Mouse (Mus musculus): ENCODE results near the gene Slc10a1. TPM values are rescaled to one million over a fixed set of nuclear protein-coding genes. Genes with fewer than 3 reads are reported as not detected.
"Not testable (repeated sequence)": the region's sequence is repeated elsewhere in the genome, so short reads cannot be mapped to it uniquely, and the experiment has no call there.

Gene Slc10a1
- total RNA-seq, 4 experiments from 2014 or later = not detected

DNA sequence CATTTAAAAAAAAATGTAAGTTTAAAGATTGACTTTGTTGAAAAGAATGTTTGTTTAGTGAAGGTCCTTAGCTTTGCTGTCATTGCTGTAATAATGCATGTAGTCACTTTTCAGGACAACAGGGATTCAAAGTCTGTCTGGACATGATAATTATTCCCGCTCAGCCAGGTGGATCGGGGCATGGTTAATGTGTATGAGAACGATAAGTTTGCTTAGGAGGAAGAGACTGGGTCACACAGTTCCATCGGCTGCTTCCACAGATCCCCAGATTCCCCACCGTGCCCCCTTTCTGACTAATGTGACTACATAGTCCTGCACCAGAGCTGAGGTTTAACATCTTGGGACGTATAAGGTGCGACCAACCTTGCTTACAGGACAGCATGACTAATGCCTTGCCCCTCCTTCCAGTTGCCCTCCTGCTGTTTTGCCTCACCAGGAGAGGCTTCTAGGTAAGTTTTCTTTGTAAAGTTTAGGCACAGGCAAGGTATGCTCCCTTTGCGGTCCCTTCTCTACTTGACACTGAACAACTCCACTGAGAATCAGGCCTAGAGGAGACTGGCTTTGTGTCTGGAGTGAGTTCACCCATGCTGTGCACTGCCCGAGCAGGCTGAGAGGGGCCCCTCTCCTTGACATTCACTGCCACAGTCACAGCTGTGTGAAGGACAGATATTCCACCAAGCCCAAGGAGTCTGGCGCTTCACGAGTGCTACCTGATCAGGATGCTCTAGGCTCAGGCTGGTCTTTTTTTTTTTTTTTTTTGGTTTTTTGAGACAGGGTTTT, 2.3 kb downstream of the Slc10a1 start:
- no peak for DNase-seq (ENCODE audit: low spot score in 2 of 2)

DNA sequence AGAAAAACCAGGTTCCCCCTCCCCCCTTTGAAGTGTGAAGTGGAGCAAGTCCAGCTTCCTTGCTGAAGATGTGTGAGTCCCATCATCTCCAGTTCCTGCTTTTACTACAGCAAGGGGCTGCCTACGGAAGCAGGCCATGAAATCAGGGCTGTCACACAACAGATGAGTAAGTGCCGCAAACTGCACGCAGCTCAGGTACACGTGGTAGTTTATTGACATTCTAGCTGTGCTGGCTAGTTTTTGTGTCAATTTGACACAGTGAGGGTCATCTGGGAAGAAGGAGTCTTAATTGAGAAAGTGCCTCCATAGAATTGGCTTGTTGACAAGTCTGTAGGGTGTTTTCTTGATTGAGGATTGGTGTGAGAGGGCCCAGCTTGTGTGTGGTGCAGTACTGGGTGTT, 5.9 kb downstream of the Slc10a1 start:
- DNase-seq (ENCODE audit: low spot score in 2 of 2) = no peak

DNA sequence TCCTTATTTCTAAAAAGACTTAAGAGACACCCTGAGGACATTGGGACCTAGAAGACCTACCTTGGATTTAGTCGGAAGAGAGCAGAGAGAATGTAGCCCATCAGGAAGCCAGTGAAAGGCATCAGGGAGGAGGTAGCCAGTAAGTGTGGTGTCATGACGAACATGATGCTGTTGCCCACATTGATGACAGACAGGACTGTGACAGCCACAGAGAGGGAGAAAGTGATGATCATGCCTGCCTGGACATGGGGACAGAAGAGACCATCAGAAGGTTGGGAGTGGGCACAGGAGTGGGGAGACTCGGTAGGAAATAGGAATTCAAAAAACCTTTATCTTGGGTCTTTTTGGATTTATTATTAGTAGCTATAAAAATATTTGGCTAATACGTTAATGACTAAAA, 10.5 kb downstream of the Slc10a1 start:
- DNase-seq (ENCODE audit: low spot score in 2 of 2) = no peak

DNA sequence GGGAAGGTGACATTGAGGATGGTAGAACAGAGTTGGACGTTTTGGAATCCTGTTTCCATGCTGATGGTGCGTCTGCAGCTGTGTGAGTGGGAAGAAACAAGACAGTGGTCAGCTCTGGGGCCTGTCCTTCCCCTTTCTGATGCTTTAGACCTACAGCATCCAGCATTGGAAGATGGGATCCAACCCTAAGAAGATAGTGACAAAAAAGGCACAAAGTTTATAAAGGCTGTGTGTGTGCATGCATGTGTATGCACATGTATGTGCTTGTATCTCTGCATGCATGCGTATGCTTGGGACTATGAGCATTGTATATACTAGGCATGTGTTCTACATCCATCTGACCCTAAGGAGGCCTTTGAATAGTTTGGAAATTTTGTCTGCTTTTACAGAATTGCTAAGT, 12.5 kb downstream of the Slc10a1 start:
- no peak for DNase-seq (ENCODE audit: low spot score in 2 of 2)

DNA sequence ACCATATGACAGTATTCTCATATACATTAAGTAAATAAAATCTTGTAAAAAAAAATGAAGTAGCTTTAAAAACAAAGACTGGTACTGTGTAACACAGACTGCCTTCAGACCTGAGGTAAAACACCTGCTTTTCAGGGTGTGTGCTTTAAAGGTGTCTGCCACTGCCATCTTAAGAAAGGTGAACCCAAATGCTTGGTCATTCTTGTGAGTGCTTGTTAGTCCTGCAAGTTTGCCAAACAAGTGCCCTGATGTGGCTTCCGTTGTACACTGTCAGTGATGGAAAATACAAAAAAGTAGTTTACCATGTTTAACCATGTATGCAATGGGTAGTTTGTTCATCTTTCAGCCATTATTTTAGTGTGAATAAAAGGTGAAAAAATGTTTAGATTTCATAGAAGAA, 16.0 kb downstream of the Slc10a1 start:
- no peak for DNase-seq (ENCODE audit: low spot score in 2 of 2)

DNA sequence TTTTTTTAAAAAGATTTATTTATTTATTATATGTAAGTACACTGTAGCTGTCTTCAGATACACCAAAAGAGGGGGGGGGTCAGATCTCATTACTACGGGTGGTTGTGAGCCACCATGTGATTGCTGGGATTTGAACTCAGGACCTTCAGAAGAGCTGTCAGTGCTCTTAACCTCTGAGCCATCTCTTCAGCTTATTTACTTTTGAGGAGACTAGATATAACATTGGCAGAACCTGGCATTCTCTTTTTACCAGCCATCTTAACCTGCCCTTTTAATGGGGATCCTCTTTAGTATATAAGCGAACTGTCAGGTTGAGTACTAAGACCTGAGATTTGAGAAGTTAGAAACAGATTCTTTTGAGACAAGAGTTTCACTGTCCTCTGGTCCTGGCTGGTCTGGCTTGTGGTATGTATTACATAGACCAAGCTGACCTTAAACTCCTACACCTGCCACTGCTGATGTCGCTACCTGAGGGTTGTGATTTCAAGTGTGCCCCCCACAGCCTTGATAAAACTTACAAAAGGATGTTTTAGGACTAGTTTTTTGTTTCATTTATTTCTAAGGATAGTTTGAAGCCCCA, 16.8 kb downstream of the Slc10a1 start:
- no peak for DNase-seq (ENCODE audit: low spot score in 2 of 2)

DNA sequence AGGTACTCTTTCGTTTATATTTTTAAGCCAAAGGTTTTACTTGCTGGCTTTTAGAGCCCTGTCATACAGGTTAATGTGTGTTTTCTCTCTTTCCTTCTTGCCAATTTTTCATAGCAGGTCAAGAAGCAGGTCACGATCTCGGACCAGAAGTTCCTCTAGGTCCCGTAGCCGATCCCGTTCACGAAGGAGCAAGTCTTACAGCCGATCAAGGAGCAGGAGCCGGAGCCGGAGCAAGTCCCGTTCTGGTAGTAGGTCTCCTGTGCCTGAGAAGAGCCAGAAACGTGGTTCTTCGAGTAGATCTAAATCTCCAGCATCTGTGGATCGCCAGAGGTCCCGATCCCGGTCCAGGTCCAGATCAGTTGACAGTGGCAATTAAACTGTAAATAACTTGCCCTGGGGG, 18.9 kb downstream of the Slc10a1 start:
- DNase-seq (ENCODE audit: low spot score in 2 of 2) = not testable (repeated sequence)

DNA sequence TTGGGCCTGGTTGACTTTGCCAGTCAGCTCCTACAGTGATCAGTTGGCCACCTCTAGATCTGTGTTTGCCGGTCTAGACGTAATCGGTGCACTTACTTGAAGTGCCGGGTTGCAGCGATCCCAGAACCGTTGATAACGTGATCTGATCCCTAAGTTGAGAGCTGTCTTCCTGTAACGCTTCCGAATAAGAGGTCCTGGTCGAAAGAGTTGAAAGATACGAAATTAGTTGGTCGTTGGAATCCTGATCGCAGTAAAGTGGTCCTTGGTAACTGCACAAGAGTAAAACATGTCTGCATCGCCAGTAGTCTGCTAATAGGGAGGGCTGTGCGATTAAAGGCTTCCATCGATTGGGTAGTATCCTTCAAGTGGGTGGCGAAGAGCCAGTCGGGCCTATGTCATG, 20.3 kb downstream of the Slc10a1 start:
- DNase-seq (ENCODE audit: low spot score in 2 of 2) = no peak

DNA sequence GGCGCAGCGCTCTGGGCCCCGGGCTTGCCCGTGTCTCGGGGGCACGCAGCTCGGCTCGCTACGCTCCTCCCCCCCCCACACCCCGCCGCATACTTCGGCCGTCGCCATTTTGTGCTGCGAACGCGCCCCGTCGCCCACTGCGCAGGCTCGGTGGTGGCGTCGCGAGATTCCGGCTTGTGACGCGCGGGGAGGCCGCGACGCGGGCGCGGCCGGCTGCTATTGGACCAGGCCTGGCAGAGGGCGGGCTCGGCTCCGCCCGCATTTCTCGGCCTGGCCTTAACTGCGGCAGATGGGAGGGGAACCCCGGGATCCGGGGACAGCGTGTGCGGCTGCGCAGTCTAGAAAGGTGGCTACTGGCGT, 22.5 kb downstream of the Slc10a1 start:
- peak; percentile 90 to 94 for DNase-seq (ENCODE audit: low spot score in 2 of 2)

DNA sequence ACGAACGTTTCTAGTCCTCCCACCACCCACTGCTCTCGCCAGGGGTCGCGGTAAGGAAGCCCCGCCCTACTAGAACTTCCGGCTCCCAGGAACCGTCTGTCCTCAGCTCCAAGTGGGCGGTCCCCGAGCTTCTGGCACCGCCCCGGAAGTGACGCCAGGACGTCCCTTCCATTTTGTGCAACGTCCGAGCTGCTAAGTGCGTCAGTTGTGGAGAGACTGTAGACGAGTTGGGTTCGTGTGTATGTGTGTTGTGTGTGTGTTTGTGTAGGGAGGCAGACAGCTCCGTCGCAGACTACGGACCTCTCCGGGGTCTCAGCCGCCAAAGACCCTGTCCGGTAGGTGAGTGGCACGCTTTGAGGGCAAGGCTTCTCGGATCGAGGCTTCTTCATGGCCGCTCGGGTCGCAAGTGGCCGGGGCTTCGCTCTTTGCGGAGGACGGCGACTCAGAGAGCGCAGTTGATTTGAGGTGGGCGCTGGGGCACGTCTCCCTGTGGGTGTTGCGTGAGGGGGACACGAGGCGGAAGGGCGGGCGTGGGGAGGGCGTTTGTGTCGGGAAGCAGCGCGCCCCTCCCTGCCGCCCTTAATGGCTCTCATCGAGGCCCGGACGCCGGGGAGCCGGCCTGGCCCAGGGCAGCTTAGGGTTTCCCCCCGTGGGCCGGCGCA, 23.0 kb downstream of the Slc10a1 start, which contains the start of gene Srsf5:
TSS of gene Srsf5 (plus strand) at position 171 of the 662 bp plus-strand sequence.
- peak; percentile 97 to 98 for DNase-seq (ENCODE audit: low spot score in 2 of 2)

DNA sequence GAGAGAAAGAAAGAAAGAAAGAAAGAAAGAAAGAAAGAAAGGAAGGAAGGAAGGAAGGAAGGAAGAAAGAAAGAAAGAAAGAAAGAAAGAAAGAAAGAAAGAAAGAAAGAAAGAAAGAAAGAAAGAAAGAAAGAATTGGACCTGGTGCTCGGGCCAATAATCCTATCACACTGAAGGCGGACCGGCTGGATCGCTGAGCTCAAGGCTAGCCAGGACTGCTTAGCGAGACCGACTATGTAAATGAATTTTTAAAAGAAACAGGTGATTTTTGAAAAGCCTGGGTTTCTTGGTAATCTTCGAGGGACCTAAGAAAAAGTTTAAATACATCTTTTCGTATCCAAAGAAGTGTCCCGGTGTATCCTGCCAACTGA, 23.6 kb downstream of the Slc10a1 start:
- DNase-seq (ENCODE audit: low spot score in 2 of 2) = not testable (repeated sequence)

DNA sequence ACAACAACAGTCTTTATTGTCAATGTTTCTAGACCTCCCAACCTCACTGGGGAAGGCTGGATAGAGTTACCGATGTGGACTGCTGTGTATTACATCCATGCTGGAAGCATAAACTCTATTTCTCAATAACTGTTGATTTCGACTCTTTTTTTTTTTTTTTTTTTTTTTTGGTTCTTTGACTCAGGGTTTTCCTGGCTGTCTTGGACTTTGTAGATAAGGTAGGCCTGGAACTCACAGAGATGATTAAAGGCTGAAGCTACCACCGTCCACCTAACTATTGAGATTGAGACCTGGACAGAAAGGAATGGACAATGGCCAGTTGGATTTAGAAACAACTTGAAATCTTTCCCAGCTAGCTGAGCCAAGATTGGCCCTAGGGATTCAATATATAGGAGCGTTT, 24.3 kb downstream of the Slc10a1 start:
- no peak for DNase-seq (ENCODE audit: low spot score in 2 of 2)

DNA sequence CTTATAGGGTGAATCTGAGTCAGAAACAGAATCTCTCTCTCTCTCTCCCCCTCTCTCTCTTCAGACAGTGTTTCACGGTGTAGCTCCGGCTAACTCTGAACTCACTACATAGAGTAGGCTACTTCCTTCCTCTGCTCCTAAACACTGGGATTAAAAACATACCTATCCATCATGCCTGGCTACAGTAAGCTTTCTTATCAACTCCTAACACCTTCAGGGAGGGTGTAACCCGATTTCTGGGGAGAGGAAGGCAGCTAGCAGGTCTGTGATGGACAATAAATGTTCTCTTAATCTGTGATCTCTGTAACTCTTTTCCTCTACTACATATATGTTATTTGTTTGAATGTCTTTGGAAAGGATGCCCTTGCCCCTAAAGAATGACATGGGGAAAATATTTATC, 25.1 kb downstream of the Slc10a1 start:
- no peak for DNase-seq (ENCODE audit: low spot score in 2 of 2)

DNA sequence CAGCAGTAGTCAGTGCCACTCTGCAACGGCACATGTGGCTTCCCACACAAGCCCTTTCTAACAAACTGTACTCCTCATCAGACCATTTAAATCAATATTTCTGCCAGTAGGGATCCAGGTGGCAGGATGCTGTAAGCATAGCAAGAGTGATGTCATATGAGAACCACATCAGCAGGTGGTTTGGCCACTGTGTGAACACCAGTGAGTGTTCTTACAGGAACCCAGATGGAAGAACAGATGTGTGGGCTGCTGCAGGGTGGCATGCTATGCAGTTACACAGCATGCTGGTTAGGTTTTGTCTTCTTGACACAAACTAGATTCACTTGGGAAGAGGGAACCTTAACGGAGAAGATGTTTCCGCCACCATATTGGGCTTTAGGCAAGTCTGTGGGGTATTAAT, 26.6 kb downstream of the Slc10a1 start:
- no peak for DNase-seq (ENCODE audit: low spot score in 2 of 2)

DNA sequence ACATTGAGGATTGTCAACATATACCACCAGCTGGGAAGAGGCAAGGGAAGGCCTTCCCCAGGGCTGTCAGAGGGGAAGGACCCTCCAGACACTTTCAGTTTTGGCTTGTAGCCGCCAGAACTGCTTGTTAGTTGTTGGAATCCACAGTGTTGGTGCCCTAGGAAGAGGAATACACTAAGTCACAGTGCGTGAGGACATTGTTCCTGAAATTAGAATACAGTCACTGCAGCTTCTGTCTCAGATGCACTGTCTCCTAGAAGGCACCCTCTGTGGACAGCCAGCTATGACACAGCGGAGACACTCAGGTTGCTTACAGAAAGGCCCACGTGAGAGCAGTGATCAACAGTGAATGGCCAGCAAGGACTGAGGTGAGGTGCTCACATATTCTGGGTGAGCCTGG, 29.3 kb downstream of the Slc10a1 start:
- DNase-seq (ENCODE audit: low spot score in 2 of 2) = no peak

DNA sequence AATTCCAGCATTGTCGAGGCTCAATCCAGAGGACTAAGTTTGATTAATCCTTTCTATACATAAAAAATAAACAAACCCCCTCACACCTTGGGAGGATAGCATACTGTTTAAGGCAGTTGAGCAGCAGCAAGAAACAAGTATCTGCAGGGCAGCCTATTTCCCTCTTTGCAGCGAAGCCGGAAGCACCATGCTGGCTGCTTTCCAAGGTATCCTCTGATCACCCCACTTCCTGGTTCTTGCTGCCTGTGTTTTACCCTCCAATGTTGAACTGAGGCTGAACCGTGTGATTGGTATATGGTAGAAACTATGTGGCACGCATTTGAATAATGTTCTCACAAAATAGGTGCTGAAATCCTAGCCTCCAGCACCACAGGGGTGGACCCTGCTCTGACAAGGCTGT, 29.9 kb downstream of the Slc10a1 start:
- no peak for DNase-seq (ENCODE audit: low spot score in 2 of 2)

DNA sequence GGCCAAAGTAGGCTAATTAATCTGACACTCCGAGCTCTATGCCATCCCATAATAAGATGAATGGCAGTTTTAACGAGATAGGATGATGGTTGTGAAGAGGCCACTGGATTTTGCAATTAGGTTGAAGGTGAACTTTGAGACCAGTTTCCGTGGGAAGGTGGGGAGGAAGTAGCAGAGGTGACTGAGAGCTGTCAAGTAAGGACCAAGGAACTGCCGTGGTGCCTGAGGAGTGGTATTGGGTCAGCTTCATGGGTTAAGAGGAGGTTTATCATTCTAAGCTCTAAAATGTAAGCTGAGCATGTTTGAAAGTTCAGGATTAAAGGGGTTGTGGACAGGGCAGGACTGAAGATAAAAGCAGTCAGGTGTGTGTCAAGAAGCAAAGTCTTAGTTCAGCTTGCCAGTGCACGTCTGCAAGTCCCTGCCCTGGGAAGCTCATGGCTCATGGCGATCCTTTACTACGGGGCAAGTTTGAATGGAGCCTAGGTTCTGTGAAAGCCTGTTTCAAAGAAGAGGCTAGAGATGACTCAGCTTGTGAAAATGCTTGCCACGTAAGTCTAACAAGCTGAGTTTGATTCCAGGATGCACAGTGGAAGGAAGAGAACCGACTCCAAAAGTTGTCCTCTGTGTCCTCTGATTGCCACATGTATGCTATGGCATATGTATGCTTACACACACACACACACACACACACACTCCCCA, 31.0 kb downstream of the Slc10a1 start:
- DNase-seq (ENCODE audit: low spot score in 2 of 2) = no peak

DNA sequence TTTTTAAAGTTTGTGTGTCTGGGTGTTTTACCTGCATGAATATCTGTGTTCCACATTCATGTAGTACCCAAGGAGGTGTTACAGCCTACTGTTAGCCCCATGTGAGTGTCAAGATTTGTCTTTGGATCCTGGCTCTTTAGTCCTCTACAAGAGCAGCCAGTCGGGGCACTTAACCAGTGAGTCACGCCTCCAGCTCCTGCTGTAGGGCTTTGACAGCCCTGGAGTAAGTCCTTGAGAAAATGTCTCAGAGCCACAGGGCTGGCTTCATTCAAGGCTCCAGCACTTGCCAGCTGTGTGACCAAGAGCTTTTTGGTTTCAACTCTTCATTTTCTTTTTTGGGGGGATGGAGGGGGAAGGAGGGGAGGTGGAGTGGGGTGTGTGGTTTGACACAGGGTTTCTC, 31.8 kb downstream of the Slc10a1 start:
- DNase-seq (ENCODE audit: low spot score in 2 of 2) = no peak

DNA sequence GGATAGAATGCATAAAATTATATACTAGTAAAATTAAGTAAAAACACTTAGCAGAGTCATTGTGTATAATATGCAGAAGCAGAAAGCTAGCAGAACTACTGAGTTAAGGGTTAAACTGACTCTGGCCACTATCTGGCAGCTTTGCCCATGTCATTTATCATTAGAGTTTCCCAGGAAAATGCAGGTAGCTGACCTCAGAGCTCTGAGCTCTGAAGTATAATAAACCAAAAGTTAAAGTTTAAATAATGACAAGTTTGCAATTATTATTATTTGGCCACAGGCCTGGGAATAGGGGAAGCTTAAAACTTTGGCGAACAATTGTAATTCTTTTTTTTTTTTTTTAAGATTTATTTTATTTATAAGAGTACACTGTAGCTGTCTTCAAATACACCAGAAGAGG, 35.6 kb downstream of the Slc10a1 start:
- DNase-seq (ENCODE audit: low spot score in 2 of 2) = no peak

DNA sequence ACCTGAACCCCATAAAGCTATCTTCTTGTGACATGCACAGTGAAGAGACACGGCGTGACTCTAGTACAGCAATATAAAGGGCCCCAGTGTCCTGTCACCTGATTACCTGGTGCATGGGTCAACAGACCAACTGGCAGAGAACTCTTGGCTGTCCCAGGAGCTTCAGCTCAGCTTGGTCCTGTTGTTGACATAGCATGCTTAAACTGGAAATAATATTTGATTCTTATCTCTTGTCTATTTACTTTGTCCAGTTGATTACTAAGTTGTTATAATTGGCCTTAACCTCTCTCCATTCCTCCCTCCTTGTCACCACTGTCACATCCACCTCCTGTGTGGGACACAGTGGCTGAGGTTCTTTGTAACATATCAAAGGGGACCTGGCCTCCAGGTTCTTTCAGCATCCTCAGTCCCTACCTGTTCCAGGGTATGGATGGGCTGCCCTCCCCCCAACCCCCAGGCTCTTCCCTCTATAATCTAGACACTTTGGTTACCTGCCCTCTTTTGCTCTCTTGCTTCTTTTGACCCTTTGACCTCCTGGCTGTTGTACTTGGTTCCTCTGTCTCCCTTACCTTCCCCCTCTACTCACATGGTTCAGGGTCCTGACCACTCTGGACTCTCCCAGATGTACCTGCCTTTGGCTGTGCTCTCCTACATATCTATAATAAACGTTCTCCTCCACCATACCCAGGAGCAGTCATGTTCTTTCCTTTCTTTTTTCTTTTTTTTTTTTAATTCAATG, 36.9 kb downstream of the Slc10a1 start:
- no peak for DNase-seq (ENCODE audit: low spot score in 2 of 2)

DNA sequence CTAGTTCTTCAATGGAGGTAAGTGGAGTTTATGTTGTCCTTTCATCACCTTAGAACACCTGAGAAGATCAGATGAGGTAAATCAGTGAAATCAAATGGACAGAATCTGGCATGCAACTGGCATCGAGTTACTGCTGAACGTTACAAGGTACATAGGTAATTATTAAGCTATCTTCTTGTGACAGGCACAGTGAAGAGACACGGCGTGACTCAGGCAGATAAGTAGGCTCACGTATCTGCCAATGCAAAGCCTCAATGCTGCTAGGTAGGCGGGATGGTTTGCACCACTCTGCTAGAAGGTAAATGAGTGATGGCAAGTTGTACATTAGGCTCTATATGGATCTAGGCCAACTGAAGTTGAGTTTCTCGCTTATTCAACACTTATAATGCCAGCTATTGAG, 38.4 kb downstream of the Slc10a1 start:
- no peak for DNase-seq (ENCODE audit: low spot score in 2 of 2)

DNA sequence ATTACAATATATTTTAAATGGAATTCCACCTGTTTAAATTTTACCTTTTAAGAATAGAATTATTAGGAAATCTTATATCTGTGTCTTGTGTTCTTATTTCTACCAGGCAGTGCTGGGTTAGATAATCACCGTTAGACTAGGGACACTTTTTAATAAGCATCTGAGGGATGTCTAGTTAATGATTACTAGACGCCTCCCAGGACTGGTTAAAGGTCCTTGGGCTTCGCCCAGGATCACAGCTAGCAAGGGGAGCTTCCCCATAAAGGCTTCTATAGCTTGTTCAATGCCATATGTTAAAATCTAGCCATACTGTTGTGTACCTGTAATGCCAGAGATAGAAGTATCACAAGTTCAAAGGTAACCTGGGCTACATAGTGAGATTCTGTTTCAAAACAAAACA, 39.6 kb downstream of the Slc10a1 start:
- DNase-seq (ENCODE audit: low spot score in 2 of 2) = no peak

Data from layer of hippocampus, adult 8-10 months (tissue).